Mouse (Mus musculus) frontal cortex, postnatal 36 days (tissue): ENCODE measurements around the gene Spdef.

Source experiments
- DNase-seq, 2 experiments: peaks; one replicate each; pipeline ENCODE4 v3.0.0; 2022; ENCODE audit warnings: low spot score in 2 of 2

Gene Spdef

DNA sequence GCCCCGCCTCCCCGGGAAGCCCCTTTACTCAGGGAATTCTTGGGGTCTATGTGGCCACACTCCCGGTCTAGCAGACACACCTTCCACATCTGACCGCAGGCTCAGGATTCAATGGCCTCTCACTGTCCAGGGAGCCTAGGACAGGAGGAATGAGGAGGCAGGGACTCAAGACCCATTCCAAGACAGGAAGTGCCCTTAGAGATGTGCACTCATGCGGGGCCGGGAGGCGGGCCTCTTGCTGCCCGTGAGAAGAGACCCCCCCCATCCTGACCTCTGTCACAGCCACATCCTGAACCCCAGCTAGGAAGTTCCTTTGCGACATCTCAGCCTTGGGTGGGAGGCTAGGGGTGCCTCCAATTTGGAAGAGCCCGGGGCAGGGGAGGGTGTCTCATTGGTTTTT is 3.7 kb downstream of the Spdef start:
- no peak for DNase-seq

DNA sequence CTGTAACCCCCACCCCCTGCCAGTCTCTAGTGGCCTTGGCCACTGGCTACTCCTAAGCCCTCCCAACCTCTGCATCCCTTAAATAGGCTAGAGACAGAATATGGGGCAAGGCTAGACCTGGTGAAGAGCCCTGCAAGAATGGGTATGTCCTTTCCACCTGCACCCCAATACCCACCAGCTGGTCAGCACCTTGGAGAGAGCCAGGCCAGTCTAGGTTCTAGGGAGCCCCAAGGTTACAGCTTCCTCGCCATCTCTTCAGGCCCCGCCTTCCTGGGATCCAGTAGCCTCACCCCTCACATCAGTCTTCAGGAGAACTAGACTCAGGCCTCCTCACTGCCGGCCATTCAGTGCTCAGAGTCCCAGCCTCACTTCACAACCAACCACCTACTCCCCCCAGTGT is 4.4 kb downstream of the Spdef start:
- no peak for DNase-seq

DNA sequence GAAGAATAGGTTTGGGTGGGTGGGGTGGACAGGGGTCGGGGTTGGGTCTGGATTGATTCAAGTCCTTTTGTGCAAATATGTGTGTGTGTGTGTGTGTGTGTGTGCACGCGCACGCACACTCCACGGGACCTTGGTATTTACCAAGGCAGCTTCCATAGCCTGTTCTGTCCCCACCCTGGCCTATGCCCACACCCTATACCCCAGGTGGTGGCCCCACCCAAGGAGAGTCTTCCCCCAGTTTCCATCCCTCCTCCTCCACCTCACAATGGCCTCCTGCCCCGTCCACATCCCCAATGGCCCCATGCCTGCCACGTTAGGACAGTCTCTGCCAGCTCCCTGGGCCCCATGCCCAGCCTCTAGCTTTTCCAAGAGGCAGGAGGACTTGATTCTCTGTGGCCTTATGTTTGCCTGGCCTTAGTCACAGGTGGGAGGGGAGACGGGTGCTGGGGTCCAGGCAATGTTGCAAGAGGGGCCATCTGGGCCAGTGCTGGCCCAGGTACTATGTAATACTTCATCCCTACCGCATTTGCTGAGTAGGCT is 7.6 kb downstream of the Spdef start:
- no peak for DNase-seq

DNA sequence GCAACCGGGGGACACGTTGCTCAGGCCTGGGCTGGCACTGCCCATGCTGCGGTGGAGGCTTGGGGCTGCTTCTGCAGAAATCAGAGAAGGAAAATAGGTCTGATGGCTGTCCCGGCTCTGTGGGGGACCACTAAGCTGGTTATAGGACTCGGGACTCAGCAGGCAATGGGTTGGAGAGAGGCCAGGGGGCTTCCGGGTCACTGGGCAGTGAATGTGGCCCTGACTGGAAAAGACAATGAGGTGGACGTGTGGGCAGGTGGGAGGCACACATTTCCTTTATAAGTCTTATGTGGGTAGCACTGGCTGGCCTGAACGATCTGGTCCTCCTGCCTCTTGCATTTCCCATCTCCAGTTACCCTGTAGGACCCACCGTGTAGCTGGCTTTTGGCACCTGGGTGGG is 8.4 kb downstream of the Spdef start:
- DNase-seq, result no peak

DNA sequence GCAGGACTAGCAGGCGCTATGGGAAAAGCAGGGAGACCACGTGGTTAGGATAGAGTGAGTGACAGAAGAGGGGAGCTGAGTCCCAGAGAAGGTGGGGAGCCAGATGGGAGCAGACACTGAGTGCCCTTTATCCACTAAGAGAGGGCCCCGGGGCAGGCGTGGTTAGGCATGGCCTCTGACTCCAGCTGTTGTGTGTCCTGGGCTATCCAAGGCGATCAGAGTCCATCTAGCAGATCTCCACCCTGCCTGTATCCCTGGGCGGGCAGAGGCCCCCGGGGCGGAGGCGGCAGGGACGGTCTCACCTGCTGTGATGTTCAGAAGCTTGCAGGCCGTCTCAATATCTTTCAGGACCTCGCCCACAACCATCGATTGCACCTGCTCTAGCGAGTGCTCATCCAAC is 9.1 kb downstream of the Spdef start:
- DNase-seq, result no peak

DNA sequence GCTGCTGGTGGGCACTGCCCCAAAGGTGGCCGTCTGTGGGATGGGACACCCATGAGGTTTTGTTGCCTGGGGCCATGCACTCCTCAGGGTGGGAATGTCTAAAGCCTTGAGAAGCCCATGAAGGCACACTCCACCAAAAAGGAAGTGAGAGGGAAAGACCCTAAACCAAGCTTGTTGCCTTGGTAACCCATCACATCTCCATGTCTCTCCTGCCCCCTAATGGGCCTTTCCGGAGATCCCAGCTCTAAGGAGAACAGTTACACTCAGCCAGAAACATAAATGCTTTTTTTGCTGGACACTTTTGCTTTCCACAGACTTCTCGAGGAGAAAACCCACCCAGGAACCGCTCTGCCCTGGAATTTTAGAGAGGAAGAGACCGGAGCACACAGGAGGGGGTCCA is 10.5 kb downstream of the Spdef start:
- DNase-seq, result no peak

DNA sequence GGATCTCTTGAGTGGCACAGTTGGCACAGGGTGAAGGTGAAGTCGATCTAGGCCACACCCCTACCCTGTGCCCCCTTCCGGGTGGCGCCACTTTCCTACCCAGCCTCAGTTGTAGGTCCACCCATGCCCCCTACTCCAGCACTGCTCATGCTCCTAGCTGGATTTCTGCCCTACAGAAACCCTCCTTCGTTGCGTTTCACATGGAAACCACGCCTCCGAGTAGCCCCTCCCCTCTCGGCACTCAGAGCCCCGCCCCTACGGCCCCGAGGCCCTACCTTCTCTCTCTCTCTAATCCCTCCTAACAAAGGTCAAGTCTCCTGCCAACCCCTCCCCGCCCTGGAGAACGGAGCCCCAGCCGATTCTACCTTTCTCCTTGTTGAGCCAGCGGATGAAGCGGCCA is 12.0 kb downstream of the Spdef start:
- no peak for DNase-seq

DNA sequence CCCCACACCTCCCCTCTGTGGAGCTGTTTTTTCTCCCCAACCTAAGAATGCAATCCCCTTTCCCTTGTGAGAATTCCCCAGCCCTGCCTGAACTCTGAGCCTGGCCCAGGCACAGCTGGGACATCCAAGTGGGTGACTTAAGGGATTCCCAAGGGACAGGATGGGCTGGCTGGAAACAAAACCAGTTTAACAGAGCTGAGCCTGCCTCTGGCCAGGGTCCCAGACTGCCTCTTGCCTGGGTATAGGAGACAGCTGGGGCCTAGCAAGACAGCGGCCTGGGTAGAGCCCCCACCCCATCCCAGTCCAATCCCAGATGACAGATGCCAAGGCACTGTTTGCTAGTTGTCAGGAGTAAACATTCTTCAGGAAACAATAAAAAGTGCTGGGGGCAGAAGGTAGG is 15.9 kb downstream of the Spdef start:
- DNase-seq, result no peak

DNA sequence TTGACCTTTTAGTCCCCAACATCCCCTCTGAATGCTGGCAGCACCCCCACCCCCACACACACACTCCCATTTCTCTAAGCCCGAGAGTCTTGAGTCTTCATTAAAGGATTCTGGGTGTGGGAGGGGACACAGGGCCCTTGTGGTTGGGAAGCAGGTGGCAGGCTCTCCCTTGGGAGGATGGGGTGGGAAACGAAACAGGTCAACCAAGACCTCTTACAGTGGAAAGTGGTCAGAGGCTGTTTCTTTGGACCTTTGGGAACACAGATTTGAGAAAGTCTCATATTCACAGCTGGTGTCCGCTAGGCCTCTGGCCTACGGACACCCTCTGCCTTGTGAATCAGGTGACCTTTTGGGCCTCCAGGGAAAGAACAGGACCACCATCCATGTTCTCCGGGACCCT is 19.1 kb downstream of the Spdef start:
- DNase-seq, result no peak

DNA sequence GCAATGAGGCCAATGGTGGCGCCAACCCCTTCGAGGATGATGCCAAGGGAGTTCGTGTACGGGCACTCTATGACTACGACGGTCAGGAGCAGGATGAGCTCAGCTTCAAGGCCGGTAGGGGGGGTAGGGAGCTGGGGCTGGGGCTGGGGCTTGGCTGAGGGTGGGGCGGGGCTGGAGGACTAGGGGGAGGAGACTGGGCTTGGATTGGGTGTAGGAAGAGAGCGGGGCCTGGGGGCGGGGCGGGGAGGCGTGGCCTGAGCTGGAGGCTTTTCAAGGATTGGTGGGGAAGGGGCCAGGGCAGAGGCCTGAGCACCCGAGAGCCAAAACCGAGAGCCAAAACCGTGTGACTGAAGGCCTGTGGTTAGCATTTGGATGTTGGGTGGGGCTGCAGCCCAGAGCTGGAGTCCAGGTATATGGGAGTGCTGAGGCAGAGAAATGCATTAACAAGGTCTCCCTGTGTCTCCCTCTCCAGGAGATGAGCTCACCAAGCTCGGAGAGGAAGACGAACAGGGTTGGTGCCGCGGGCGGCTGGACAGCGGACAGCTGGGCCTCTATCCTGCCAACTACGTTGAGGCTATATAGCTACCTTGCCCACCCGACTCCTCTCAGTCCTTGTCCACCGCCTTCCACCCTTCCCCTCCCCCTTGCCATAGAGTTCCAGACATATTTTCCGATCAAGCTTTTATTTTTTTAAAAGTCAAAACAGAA is 20.6 kb downstream of the Spdef start:
- no peak for DNase-seq

DNA sequence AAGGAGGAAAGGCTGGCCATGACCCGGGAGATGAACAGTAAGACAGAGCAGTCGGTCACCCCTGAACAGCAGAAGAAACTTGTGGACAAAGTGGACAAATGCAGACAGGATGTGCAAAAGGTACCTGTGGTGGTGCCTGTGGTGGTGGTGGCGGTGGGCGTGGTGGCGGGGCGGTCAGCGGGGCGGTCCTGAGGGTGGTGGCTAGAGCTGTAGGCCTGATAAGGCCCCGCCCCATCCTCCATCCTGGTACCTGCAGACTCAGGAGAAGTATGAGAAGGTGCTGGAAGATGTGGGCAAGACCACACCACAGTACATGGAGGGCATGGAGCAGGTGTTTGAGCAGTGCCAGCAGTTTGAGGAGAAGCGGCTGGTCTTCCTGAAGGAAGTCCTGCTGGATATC is 23.1 kb downstream of the Spdef start:
- DNase-seq, result no peak

DNA sequence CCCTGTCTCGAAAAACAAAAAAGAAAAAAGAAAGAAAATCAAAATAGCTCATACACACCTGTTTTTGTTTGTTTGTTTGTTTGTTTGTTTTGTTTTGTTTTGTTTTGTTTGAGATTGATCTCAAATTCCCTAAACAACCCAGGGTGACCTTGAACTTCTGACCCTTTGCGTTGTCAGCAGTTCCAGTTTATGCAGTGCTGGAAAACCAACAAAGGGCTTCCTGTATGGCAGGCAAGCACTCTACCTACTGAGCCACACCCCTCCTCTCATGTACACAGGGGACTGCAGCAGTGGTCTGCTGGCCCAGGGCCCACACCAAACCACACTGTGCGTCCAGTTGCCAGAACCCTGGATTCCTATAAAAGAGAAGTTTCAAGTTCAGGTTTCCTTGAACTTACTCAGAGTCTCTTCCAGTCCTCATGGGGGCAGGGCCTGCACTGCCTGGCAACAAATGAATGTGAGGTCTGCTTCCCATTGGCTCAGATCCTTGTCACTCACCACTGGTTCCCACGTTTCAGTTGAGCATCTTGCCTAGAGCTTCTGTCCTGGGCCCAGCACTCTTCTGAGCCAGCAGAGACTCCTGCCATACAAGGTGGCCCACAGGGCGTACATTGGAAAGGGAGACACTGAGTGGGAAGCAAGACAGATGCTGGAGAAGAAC is 24.7 kb downstream of the Spdef start:
- DNase-seq, result no peak

DNA sequence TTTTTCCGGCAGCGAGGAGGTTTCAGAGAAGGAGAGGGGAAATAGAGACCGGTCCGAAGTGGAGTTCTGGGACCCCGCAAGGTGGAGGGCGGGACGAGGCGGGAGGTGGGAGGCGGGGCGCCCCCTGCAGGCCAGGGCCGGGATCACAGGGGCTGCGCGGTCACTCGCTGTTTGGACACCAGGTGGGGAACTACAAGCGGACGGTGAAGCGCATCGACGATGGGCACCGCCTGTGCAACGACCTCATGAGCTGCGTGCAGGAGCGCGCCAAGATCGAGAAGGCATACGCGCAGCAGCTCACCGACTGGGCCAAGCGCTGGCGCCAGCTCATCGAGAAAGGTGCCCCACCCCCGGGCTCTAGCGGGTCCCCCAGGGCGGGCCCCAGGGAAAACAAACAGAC is 26.2 kb downstream of the Spdef start:
- DNase-seq, result no peak

DNA sequence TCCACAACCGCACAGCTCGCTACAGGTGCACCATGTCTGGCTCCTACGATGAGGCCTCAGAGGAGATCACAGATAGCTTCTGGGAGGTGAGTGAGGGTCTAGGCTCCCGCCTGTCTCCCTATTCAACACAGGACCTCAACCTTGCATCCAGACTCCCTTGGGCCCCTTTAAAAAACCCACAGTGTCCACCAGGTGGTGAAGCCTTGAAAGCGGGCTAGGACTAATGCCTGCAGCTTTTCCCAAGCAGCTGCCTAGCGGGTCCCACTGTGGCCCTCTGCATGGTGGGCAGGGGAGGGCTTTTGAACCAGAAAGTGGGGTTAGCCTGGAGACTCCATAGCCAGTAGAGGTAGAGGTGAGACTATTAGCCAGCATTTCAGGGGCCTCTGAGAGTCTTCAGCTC is 26.9 kb downstream of the Spdef start:
- DNase-seq, result no peak

DNA sequence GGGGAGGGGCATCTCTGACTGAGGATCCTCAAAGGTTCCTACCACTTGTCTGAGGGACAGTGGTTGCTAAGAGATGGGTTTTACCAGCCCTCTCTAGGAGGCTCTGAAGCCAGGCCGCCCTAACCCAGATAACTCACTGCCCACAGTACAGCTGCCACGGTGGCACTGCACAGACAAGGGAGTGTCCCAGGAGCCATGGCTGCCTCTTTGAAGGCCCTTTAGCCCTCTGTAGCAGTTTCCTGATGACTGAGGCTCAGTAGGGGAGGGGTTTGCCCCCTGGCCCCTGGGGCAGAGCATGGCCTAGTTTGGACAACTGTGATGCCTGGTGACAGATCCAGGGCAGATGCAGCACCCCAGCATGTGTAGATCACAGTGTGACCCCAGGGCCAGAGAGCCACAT is 27.9 kb downstream of the Spdef start:
- DNase-seq, result no peak

DNA sequence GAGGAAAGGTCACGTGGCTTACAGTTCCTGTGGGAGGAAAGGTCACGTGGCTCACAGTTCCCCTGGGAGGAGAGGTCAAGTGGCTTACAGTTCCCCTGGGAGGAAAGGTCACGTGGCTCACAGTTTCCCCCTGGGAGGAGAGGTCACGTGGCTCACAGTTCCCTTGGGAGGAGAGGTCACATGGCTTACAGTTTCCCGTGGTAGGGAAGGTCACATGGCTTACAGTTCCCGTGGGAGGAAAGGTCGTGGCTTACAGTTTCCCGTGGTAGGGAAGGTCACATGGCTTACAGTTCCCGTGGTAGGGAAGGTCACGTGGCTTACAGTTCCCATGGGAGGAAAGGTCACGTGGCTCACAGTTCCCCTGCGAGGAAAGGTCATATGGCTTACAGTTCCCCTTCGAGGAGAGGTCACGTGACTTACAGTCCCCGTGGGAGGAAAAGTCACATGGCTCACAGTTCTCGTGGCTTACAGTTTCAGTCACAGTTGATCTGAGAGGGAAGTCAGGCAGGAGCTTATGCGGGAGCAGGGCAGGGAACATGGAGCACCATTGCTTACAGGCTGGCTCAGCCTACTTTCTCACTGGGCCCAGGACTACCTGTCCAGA is 29.0 kb downstream of the Spdef start:
- DNase-seq, result no peak

DNA sequence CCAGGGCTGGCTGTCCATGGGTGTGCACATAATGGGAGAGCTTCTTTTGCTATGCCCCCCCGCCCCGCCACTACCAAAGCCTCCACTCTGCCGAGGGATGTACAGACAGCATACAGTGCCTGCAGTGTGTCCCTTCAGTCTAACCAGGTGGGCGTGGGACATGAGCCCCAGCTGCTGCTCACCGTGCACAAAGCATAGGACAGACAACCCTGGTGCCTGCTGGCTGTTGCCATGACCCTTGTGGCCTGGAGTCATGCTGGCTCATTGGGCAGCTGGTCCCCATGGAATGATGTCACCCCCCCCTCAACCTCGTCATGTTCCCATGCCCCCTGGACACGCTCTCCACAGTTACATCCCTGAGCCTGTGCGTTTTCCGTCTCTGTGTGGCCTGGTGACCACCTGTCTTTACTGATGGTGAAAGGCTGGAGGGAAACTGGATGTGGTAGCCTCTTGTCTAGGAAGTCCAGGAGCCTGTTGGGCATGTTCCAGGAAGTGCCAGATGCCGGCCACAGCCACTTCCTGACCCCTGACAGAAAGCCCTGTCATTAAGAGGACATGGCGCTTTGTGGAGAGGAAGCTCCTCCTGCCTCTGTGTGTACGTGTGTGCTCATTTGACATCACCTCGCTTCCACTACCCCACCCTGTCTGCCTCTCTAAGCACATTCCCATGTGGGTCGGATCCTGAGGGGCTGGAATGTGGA is 37.6 kb downstream of the Spdef start:
- no peak for DNase-seq

DNA sequence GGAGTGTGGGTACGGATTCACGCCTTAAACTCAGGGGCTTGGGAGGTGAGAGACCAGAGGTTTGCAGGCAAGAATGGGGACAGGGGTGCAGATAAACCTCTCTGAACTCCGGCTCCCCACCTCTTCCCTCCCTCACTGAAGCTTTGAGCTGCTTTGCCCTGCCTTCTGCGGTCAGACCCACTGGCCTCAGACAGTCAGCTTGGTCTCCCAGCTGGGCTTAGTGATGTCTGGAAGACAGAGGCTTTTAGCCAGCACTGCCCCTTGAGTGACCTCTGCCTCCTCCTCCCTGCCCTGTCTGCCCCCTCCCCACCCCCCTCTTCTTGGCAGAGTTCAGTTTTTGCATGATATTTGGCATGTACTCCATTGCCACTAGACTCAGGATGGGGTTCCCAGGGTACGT is 42.4 kb downstream of the Spdef start:
- no peak for DNase-seq

DNA sequence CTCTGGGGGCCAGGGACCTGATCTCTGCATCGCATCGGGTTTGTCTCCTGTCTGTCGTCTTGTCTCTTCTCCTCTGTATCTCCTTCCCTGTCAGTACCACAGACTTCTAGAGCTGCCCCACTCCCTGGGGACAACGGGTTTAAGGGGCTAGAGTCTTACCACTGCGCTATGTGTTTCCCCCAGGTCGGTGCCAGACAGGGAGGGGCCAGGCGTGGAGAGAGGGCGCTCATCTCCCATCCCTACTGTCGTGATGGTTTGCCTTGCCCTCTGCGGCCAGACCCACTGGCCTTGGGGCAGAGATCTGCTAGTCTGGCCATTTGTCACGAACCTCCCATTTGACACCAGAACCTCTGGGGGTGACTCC is 43.2 kb downstream of the Spdef start:
- DNase-seq, result no peak

DNA sequence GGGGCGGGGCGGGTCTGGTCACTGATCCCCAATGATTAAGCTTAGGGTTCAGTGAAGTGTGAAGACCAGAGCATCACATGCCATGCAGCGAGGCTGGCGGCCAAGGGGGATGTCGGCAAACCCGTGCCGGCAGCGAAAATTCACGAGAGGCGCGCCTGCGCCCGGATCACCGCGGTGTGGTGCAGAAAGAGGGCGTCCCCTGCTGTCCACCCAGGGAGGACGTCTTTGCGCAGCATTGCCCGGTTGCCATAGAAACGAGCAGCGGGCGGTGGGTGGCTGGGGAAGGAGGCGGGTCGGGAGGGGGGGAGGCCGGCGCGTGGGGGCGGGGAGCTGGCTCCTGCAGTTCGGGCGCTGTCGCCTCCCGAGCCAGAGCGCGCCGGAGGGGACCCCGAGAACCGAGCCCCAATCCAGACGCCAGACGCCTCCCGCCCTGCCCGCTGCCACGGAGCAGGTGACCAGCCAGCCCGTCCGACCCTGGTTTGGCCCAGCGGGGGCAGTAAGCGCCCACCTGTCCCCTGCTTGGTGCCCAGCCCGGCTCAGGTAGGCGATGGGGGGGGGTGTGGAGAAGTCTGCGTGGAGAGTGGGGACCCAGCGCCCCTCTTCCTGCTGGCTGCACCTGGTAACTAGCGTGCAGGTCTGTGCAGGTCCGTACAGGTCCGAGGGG is 43.7 kb downstream of the Spdef start:
- DNase-seq, result peak; percentile 82 to 87

DNA sequence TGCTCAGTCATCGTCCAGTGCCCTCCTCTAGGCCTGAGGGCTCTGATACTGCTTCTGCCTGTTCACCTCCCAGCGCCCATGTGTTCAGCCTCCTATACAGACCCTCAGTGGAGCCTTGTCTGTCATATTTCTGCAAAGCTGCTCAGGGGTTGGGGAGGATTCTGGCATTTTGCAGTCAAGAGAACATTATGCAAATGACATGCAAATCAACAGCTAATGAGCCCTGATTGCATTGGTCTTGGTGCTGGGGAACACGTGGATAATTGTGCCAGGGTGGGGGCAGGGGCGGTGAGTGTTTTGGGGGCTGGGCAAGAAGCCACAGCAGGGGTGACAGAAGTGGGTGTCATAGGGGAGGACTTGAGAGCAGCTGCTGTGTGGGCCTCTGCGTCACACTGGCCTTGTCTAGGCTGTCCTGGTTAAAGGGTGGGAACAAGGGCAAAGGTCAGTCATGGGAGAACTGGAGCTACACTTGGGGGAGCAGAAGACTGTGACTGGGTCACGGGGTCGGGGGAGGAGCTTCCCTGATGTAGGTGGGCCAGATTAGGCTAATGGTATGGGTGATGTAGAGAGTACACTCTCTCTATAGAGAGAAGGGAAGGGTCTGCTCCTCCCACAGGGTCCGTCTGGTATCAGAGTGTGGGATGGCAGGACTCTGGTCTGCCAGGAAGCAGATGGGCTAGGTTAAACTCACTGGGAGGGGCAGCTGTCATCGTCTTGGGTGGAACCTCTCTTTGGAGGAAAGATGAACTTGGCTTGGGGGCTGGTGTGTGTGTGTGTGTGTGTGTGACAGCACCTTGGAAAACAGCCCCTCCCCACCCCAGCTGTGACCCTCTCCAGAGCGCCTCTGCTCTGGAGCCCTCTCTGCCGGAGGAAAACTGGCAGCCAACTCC is 49.6 kb downstream of the Spdef start:
- DNase-seq, result no peak
